Mouse (Mus musculus): ENCODE data around the gene Bves.
"Not testable (repeated sequence)": the region's sequence is repeated elsewhere in the genome, so short reads cannot be mapped to it uniquely, and the experiment has no call there.

The Bves gene

GRCm38 (mm10) chr10:45345217-45345616 lies 9.6 kb downstream of the Bves start:
- DNase-seq (ENCODE audit: low read depth in 1 of 2, low spot score in 2 of 2): no peak

GRCm38 (mm10) chr10:45348143-45348542 lies 12.6 kb downstream of the Bves start:
- DNase-seq (ENCODE audit: low read depth in 1 of 2, low spot score in 2 of 2): not testable (repeated sequence)

GRCm38 (mm10) chr10:45356091-45356490 lies 20.5 kb downstream of the Bves start:
- no peak for DNase-seq (ENCODE audit: low read depth in 1 of 2, low spot score in 2 of 2)

- no peak for DNase-seq (ENCODE audit: low read depth in 1 of 2, low spot score in 2 of 2)
Measured at GRCm38 (mm10) chr10:45363396-45363795, 27.8 kb downstream of the Bves start.

- DNase-seq (ENCODE audit: low read depth in 1 of 2, low spot score in 2 of 2): no peak
Measured at GRCm38 (mm10) chr10:45366987-45367705, 31.6 kb downstream of the Bves start.

GRCm38 (mm10) chr10:45369639-45370038 lies 34.1 kb downstream of the Bves start:
- DNase-seq (ENCODE audit: low read depth in 1 of 2, low spot score in 2 of 2): no peak

- no peak for DNase-seq (ENCODE audit: low read depth in 1 of 2, low spot score in 2 of 2)
Measured at GRCm38 (mm10) chr10:45370545-45370944, 35.0 kb downstream of the Bves start.

- DNase-seq (ENCODE audit: low read depth in 1 of 2, low spot score in 2 of 2): no peak
Measured at GRCm38 (mm10) chr10:45372994-45373692, 37.6 kb downstream of the Bves start.

GRCm38 (mm10) chr10:45378269-45378668 lies 42.7 kb downstream of the Bves start:
- DNase-seq (ENCODE audit: low read depth in 1 of 2, low spot score in 2 of 2): no peak

- no peak for DNase-seq (ENCODE audit: low read depth in 1 of 2, low spot score in 2 of 2)
Measured at GRCm38 (mm10) chr10:45381937-45382636, 46.5 kb downstream of the Bves start.

- no peak for DNase-seq (ENCODE audit: low read depth in 1 of 2, low spot score in 2 of 2)
Measured at GRCm38 (mm10) chr10:45382637-45382958, 47.0 kb downstream of the Bves start.

GRCm38 (mm10) chr10:45398211-45398610 lies 62.6 kb downstream of the Bves start:
- DNase-seq (ENCODE audit: low read depth in 1 of 2, low spot score in 2 of 2): no peak

GRCm38 (mm10) chr10:45399702-45400243 lies 64.2 kb downstream of the Bves start:
- no peak for DNase-seq (ENCODE audit: low read depth in 1 of 2, low spot score in 2 of 2)

GRCm38 (mm10) chr10:45410624-45411341 lies 75.2 kb downstream of the Bves start:
- no peak for DNase-seq (ENCODE audit: low read depth in 1 of 2, low spot score in 2 of 2)

- DNase-seq (ENCODE audit: low read depth in 1 of 2, low spot score in 2 of 2): no peak
Measured at GRCm38 (mm10) chr10:45411741-45412140, 76.2 kb downstream of the Bves start.

- DNase-seq (ENCODE audit: low read depth in 1 of 2, low spot score in 2 of 2): no peak
Measured at GRCm38 (mm10) chr10:45412144-45412543, 76.6 kb downstream of the Bves start.

All from monocyte, adult 2 months (primary cell).